Mouse (Mus musculus) gastrocnemius, postnatal 4 days (tissue): Measurements from ENCODE around the gene 2610301B20Rik. TPM values are rescaled to one million over a fixed set of nuclear protein-coding genes. Genes with fewer than 3 reads are reported as not detected.
A peak's percentile ranks its signal among the peaks of the same experiment; 100 is the strongest.

Experiments used
- microRNA-seq: library from miRNA; unstranded; fragments of <30 nt; microRNA quantifications from one replicate; pipeline ENCODE4 v1.2.0, GENCODE M21; 2021
- total RNA-seq, 2 experiments: library from RNA; stranded (reverse); gene quantifications; 2 replicates each; pipeline ENCODE4 v1.2.3; 2021

Gene 2610301B20Rik
- total RNA-seq, 2 experiments from 2014 or later, result 8.3 to 9.9 TPM

Small RNA genes within 50 kb of the gene (microRNA-seq; reads per million reads assigned to microRNA genes)
- gene Mir3471-1 (not detected), gene n-TSaga9 (3.2 reads per million, percentile 9 among the genes with 10 or more reads in this experiment)
